Mouse (Mus musculus): ENCODE measurements around the gene S100a2. TPM values are rescaled to one million over a fixed set of nuclear protein-coding genes. Genes with fewer than 3 reads are reported as not detected.

S100a2 gene
- not detected for polyA plus RNA-seq (2014; fragmentation: Illumina TruSeq; extraction: RNeasy Lipid Tissue Mini Kit (QIAGEN cat#74804); ENCODE audit: low read depth, low replicate concordance)

GRCm38 (mm10) chr3:90589947-90590346 lies at the start of gene S100a2:
Gene S100a2, plus strand, starts transcription at chr3:90590247.

GRCm38 (mm10) chr3:90560008-90560628 lies 29.9 kb upstream of the S100a2 start, which contains the start of gene S100a3:
Gene S100a3, plus strand, starts transcription at chr3:90560578.

GRCm38 (mm10) chr3:90601486-90602110 lies 11.6 kb downstream of the S100a2 start, which contains the start of gene Gm42674:
Gene Gm42674, plus strand, starts transcription at chr3:90601904.

GRCm38 (mm10) chr3:90603623-90604022 lies 13.6 kb downstream of the S100a2 start, which contains the start of gene S100a4:
Gene S100a4, plus strand, starts transcription at chr3:90603771.

GRCm38 (mm10) chr3:90608223-90608622 lies 18.2 kb downstream of the S100a2 start, which contains the start of gene S100a5:
Gene S100a5, plus strand, starts transcription at chr3:90608523.

GRCm38 (mm10) chr3:90612728-90613291 lies 22.8 kb downstream of the S100a2 start, which contains the start of gene S100a6:
Gene S100a6, plus strand, starts transcription at chr3:90612882.

Other genes with a start within 250 kb of the S100a2 start
- 1.0 TPM for gene Slc27a3, start 200.3 kb upstream of the S100a2 start, polyA plus RNA-seq (2014; fragmentation: Illumina TruSeq; extraction: RNeasy Lipid Tissue Mini Kit (QIAGEN cat#74804); ENCODE audit: low read depth, low replicate concordance)
- 23.4 TPM for gene Ints3, start 156.6 kb upstream of the S100a2 start, polyA plus RNA-seq (2014; fragmentation: Illumina TruSeq; extraction: RNeasy Lipid Tissue Mini Kit (QIAGEN cat#74804); ENCODE audit: low read depth, low replicate concordance)
- gene Npr1, start 124.4 kb upstream of the S100a2 start, polyA plus RNA-seq (2014; fragmentation: Illumina TruSeq; extraction: RNeasy Lipid Tissue Mini Kit (QIAGEN cat#74804); ENCODE audit: low read depth, low replicate concordance): 20.8 TPM
- gene Ilf2, start 114.1 kb upstream of the S100a2 start, polyA plus RNA-seq (2014; fragmentation: Illumina TruSeq; extraction: RNeasy Lipid Tissue Mini Kit (QIAGEN cat#74804); ENCODE audit: low read depth, low replicate concordance): 34.3 TPM
- gene Snapin, start 99.2 kb upstream of the S100a2 start, polyA plus RNA-seq (2014; fragmentation: Illumina TruSeq; extraction: RNeasy Lipid Tissue Mini Kit (QIAGEN cat#74804); ENCODE audit: low read depth, low replicate concordance): 79.2 TPM
- 80.9 TPM for gene Chtop, start 80.7 kb upstream of the S100a2 start, polyA plus RNA-seq (2014; fragmentation: Illumina TruSeq; extraction: RNeasy Lipid Tissue Mini Kit (QIAGEN cat#74804); ENCODE audit: low read depth, low replicate concordance)
- gene S100a1, start 75.9 kb upstream of the S100a2 start, polyA plus RNA-seq (2014; fragmentation: Illumina TruSeq; extraction: RNeasy Lipid Tissue Mini Kit (QIAGEN cat#74804); ENCODE audit: low read depth, low replicate concordance): 1,552 TPM
- gene S100a13, start 75.8 kb upstream of the S100a2 start, polyA plus RNA-seq (2014; fragmentation: Illumina TruSeq; extraction: RNeasy Lipid Tissue Mini Kit (QIAGEN cat#74804); ENCODE audit: low read depth, low replicate concordance): 64.2 TPM
- not detected for gene S100a14, start 63.4 kb upstream of the S100a2 start, polyA plus RNA-seq (2014; fragmentation: Illumina TruSeq; extraction: RNeasy Lipid Tissue Mini Kit (QIAGEN cat#74804); ENCODE audit: low read depth, low replicate concordance)
- gene S100a16, start 53.0 kb upstream of the S100a2 start, polyA plus RNA-seq (2014; fragmentation: Illumina TruSeq; extraction: RNeasy Lipid Tissue Mini Kit (QIAGEN cat#74804); ENCODE audit: low read depth, low replicate concordance): 78.9 TPM
- gene S100a3, start 29.7 kb upstream of the S100a2 start, polyA plus RNA-seq (2014; fragmentation: Illumina TruSeq; extraction: RNeasy Lipid Tissue Mini Kit (QIAGEN cat#74804); ENCODE audit: low read depth, low replicate concordance): not detected
- not detected for gene Gm42674, start 11.7 kb downstream of the S100a2 start, polyA plus RNA-seq (2014; fragmentation: Illumina TruSeq; extraction: RNeasy Lipid Tissue Mini Kit (QIAGEN cat#74804); ENCODE audit: low read depth, low replicate concordance)
- gene S100a4, start 13.5 kb downstream of the S100a2 start, polyA plus RNA-seq (2014; fragmentation: Illumina TruSeq; extraction: RNeasy Lipid Tissue Mini Kit (QIAGEN cat#74804); ENCODE audit: low read depth, low replicate concordance): 31.3 TPM
- not detected for gene S100a5, start 18.3 kb downstream of the S100a2 start, polyA plus RNA-seq (2014; fragmentation: Illumina TruSeq; extraction: RNeasy Lipid Tissue Mini Kit (QIAGEN cat#74804); ENCODE audit: low read depth, low replicate concordance)
- 111 TPM for gene S100a6, start 22.6 kb downstream of the S100a2 start, polyA plus RNA-seq (2014; fragmentation: Illumina TruSeq; extraction: RNeasy Lipid Tissue Mini Kit (QIAGEN cat#74804); ENCODE audit: low read depth, low replicate concordance)
- gene S100a7a, start 63.8 kb downstream of the S100a2 start, polyA plus RNA-seq (2014; fragmentation: Illumina TruSeq; extraction: RNeasy Lipid Tissue Mini Kit (QIAGEN cat#74804); ENCODE audit: low read depth, low replicate concordance): 0.97 TPM
- not detected for gene S100a8, start 78.7 kb downstream of the S100a2 start, polyA plus RNA-seq (2014; fragmentation: Illumina TruSeq; extraction: RNeasy Lipid Tissue Mini Kit (QIAGEN cat#74804); ENCODE audit: low read depth, low replicate concordance)
- 2.0 TPM for gene S100a9, start 105.5 kb downstream of the S100a2 start, polyA plus RNA-seq (2014; fragmentation: Illumina TruSeq; extraction: RNeasy Lipid Tissue Mini Kit (QIAGEN cat#74804); ENCODE audit: low read depth, low replicate concordance)
- gene Pglyrp4, start 136.7 kb downstream of the S100a2 start, polyA plus RNA-seq (2014; fragmentation: Illumina TruSeq; extraction: RNeasy Lipid Tissue Mini Kit (QIAGEN cat#74804); ENCODE audit: low read depth, low replicate concordance): not detected
- not detected for gene Gm5849, start 187.6 kb downstream of the S100a2 start, polyA plus RNA-seq (2014; fragmentation: Illumina TruSeq; extraction: RNeasy Lipid Tissue Mini Kit (QIAGEN cat#74804); ENCODE audit: low read depth, low replicate concordance)